Mouse (Mus musculus): ENCODE measurements at regions not wholly inside any gene's neighbourhood (a gene's known extent, or its start where the extent isn't known, plus 50 kb on each side); places are given as distances from the start of the nearest gene placed in this dataset.

GRCm38 (mm10) chr15:63658031-63658521 lies 186.9 kb downstream of the Gsdmc2 start:
- no peaks in the 10 kb centered on the region for H3K27me3 ChIP-seq (ENCODE audit: control insufficient read depth, insufficient read depth, low read length)
- no peak overlapping the region; the same call in 1 of the 2 replicates for H3K27ac ChIP-seq (ENCODE audit: control insufficient read depth, insufficient read depth, low read length)
- H3K4me3 ChIP-seq (ENCODE audit: control insufficient read depth, insufficient read depth, low read length), result no peak overlapping the region
- no peak for DNase-seq
- peaks cover 12% of the 10 kb centered on the region for H3K4me1 ChIP-seq (replicated peaks; ENCODE audit: control insufficient read depth, insufficient read depth, low read length)
- WGBS, result 15% methylated on average over 9 of the region's 9 CpGs
- TF ChIP-seq POLR2A (IDR thresholded peaks at IDR 0.05; ENCODE audit: control insufficient read depth, extremely low read depth, insufficient read depth, low read length, poor library complexity) (no peak), CTCF (IDR thresholded peaks at IDR 0.05; ENCODE audit: borderline replicate concordance, control insufficient read depth, extremely low read depth, insufficient read depth, low read length, poor library complexity) (no peak)
- H3K36me3 ChIP-seq (ENCODE audit: control insufficient read depth, insufficient read depth, low read length), result no peaks in the 10 kb centered on the region

GRCm38 (mm10) chr15:63652216-63652961 lies 192.6 kb downstream of the Gsdmc2 start:
- WGBS, result 36% methylated on average over 11 of the region's 11 CpGs
- Histone ChIP-seq H3K36me3 (ENCODE audit: control insufficient read depth, insufficient read depth, low read length) (no peaks in the 10 kb centered on the region), H3K4me3 (ENCODE audit: control insufficient read depth, insufficient read depth, low read length) (no peak overlapping the region), H3K4me1 (replicated peaks; ENCODE audit: control insufficient read depth, insufficient read depth, low read length) (peaks cover 23% of the 10 kb centered on the region), H3K27me3 (ENCODE audit: control insufficient read depth, insufficient read depth, low read length) (no peaks in the 10 kb centered on the region), H3K27ac (ENCODE audit: control insufficient read depth, insufficient read depth, low read length) (no peak overlapping the region)
- no peak for TF ChIP-seq POLR2A (IDR thresholded peaks at IDR 0.05; ENCODE audit: control insufficient read depth, extremely low read depth, insufficient read depth, low read length, poor library complexity)
- no peak for TF ChIP-seq CTCF (IDR thresholded peaks at IDR 0.05; ENCODE audit: borderline replicate concordance, control insufficient read depth, extremely low read depth, insufficient read depth, low read length, poor library complexity)
- peak; percentile 85 for DNase-seq

- Histone ChIP-seq H3K36me3 (ENCODE audit: control insufficient read depth, insufficient read depth, low read length) (no peaks in the 10 kb centered on the region), H3K27ac (ENCODE audit: control insufficient read depth, insufficient read depth, low read length) (no peak overlapping the region), H3K27me3 (ENCODE audit: control insufficient read depth, insufficient read depth, low read length) (no peaks in the 10 kb centered on the region), H3K4me1 (replicated peaks; ENCODE audit: control insufficient read depth, insufficient read depth, low read length) (peaks cover 21% of the 10 kb centered on the region), H3K4me3 (ENCODE audit: control insufficient read depth, insufficient read depth, low read length) (no peak overlapping the region)
- DNase-seq, result no peak
- 78% methylated on average over 7 of the region's 7 CpGs for WGBS
- TF ChIP-seq CTCF (IDR thresholded peaks at IDR 0.05; ENCODE audit: borderline replicate concordance, control insufficient read depth, extremely low read depth, insufficient read depth, low read length, poor library complexity) (no peak), POLR2A (IDR thresholded peaks at IDR 0.05; ENCODE audit: control insufficient read depth, extremely low read depth, insufficient read depth, low read length, poor library complexity) (no peak)
Measured at GRCm38 (mm10) chr15:63651120-63651519, 193.9 kb downstream of the Gsdmc2 start.

- no peak overlapping the region for H3K27ac ChIP-seq (ENCODE audit: control insufficient read depth, insufficient read depth, low read length)
- no peak for DNase-seq
- H3K27me3 ChIP-seq (ENCODE audit: control insufficient read depth, insufficient read depth, low read length), result no peaks in the 10 kb centered on the region
- TF ChIP-seq POLR2A (IDR thresholded peaks at IDR 0.05; ENCODE audit: control insufficient read depth, extremely low read depth, insufficient read depth, low read length, poor library complexity) (no peak), CTCF (IDR thresholded peaks at IDR 0.05; ENCODE audit: borderline replicate concordance, control insufficient read depth, extremely low read depth, insufficient read depth, low read length, poor library complexity) (no peak)
- H3K4me3 ChIP-seq (ENCODE audit: control insufficient read depth, insufficient read depth, low read length), result no peak overlapping the region
- WGBS, result 14% methylated on average over 12 of the region's 12 CpGs
- H3K36me3 ChIP-seq (ENCODE audit: control insufficient read depth, insufficient read depth, low read length), result no peaks in the 10 kb centered on the region
- peaks cover 21% of the 10 kb centered on the region for H3K4me1 ChIP-seq (replicated peaks; ENCODE audit: control insufficient read depth, insufficient read depth, low read length)
Measured at GRCm38 (mm10) chr15:63648142-63648989, 196.6 kb downstream of the Gsdmc2 start.

GRCm38 (mm10) chr15:63624814-63625213 lies 220.2 kb downstream of the Gsdmc2 start:
- no peak for DNase-seq
- Histone ChIP-seq H3K27ac (ENCODE audit: control insufficient read depth, insufficient read depth, low read length) (no peak overlapping the region), H3K27me3 (ENCODE audit: control insufficient read depth, insufficient read depth, low read length) (no peaks in the 10 kb centered on the region), H3K36me3 (ENCODE audit: control insufficient read depth, insufficient read depth, low read length) (no peaks in the 10 kb centered on the region), H3K4me3 (ENCODE audit: control insufficient read depth, insufficient read depth, low read length) (no peak overlapping the region), H3K4me1 (replicated peaks; ENCODE audit: control insufficient read depth, insufficient read depth, low read length) (no peaks in the 10 kb centered on the region)
- no peak for TF ChIP-seq CTCF (IDR thresholded peaks at IDR 0.05; ENCODE audit: borderline replicate concordance, control insufficient read depth, extremely low read depth, insufficient read depth, low read length, poor library complexity)
- no peak for TF ChIP-seq POLR2A (IDR thresholded peaks at IDR 0.05; ENCODE audit: control insufficient read depth, extremely low read depth, insufficient read depth, low read length, poor library complexity)

GRCm38 (mm10) chr15:63624249-63624648 lies 220.7 kb downstream of the Gsdmc2 start:
- H3K4me1 ChIP-seq (replicated peaks; ENCODE audit: control insufficient read depth, insufficient read depth, low read length), result no peaks in the 10 kb centered on the region
- no peak for DNase-seq
- no peaks in the 10 kb centered on the region for H3K27me3 ChIP-seq (ENCODE audit: control insufficient read depth, insufficient read depth, low read length)
- H3K27ac ChIP-seq (ENCODE audit: control insufficient read depth, insufficient read depth, low read length), result no peak overlapping the region
- WGBS, result 97% methylated on average over 2 of the region's 2 CpGs
- TF ChIP-seq CTCF (IDR thresholded peaks at IDR 0.05; ENCODE audit: borderline replicate concordance, control insufficient read depth, extremely low read depth, insufficient read depth, low read length, poor library complexity) (no peak), POLR2A (IDR thresholded peaks at IDR 0.05; ENCODE audit: control insufficient read depth, extremely low read depth, insufficient read depth, low read length, poor library complexity) (no peak)
- H3K4me3 ChIP-seq (ENCODE audit: control insufficient read depth, insufficient read depth, low read length), result no peak overlapping the region
- H3K36me3 ChIP-seq (ENCODE audit: control insufficient read depth, insufficient read depth, low read length), result no peaks in the 10 kb centered on the region
